Mouse (Mus musculus) forebrain, embryonic 15.5 days (tissue): ENCODE data around the gene Tnfrsf1b. TPM values are rescaled to one million over a fixed set of nuclear protein-coding genes. Genes with fewer than 3 reads are reported as not detected.
A peak's percentile ranks its signal among the peaks of the same experiment; 100 is the strongest.

Experiments used
- ATAC-seq: fragments of 200-750 bp; cut with Nextera tagmentation; replicated peaks from 2 replicates; pipeline ENCODE4 v1.8.0; 2017; ENCODE audit warnings: mild to moderate bottlenecking, moderate TSS enrichment, moderate library complexity
- H3K27ac ChIP-seq: fragments of 300-500 bp; sonication (generic); replicated peaks from 2 replicates; pipeline ENCODE4 v1.5.1; 2015; ENCODE audit warnings: mild to moderate bottlenecking, inconsistent platforms
- H3K27me3 ChIP-seq: fragments of 300-500 bp; sonication (generic); 2 replicates; pipeline ENCODE4 v1.6.1; 2015; ENCODE audit warnings: inconsistent platforms
- H3K36me3 ChIP-seq: fragments of 300-500 bp; sonication (generic); 2 replicates; pipeline ENCODE4 v1.6.1; 2015; ENCODE audit warnings: mild to moderate bottlenecking, inconsistent platforms
- H3K4me1 ChIP-seq: fragments of 300-500 bp; sonication (generic); 2 replicates; pipeline ENCODE4 v1.6.1; 2015; ENCODE audit warnings: inconsistent platforms
- H3K4me2 ChIP-seq: fragments of 300-500 bp; sonication (generic); replicated peaks from 2 replicates; pipeline ENCODE4 v1.6.1; 2015; ENCODE audit warnings: mild to moderate bottlenecking, inconsistent platforms
- H3K4me3 ChIP-seq: fragments of 300-500 bp; sonication (generic); 2 replicates; pipeline ENCODE4 v1.5.1; 2015; ENCODE audit warnings: mild to moderate bottlenecking, inconsistent platforms
- H3K9ac ChIP-seq: fragments of 300-500 bp; sonication (generic); replicated peaks from 2 replicates; pipeline ENCODE4 v1.6.1; 2015; ENCODE audit warnings: mild to moderate bottlenecking, inconsistent platforms
- H3K9me3 ChIP-seq: fragments of 300-500 bp; sonication (generic); 2 replicates; pipeline ENCODE4 v1.6.1; 2016; ENCODE audit warnings: inconsistent platforms
- WGBS: fragments of 180-500 bp; shearing (Covaris S2); methylation state at CpG from one replicate; pipeline ENCODE4 v1.1.7; 2015; ENCODE audit warnings: mixed read lengths; 5-methylcytosine and 5-hydroxymethylcytosine counted together
- polyA plus RNA-seq: library from polyadenylated mRNA; unstranded; fragments of >200 nt; fragmentation: Nextera tagmentation; extraction: Ambion mirVana; gene quantifications from 2 replicates; pipeline ENCODE4 v1.2.1, GENCODE M21; 2015

Tnfrsf1b gene
- polyA plus RNA-seq, 1 experiment from 2014 or later: 1.8 TPM

- WGBS: 87% methylated on average over 5 of the region's 5 CpGs
- H3K4me1 ChIP-seq: no peaks in the 10 kb centered on the region
- ATAC-seq: no peak
- H3K4me2 ChIP-seq: no peak overlapping the region
- no peak overlapping the region for H3K9ac ChIP-seq
- no peak overlapping the region for H3K4me3 ChIP-seq
- H3K36me3 ChIP-seq: no peaks in the 10 kb centered on the region
- no peaks in the 10 kb centered on the region for H3K27me3 ChIP-seq
- no peak overlapping the region for H3K27ac ChIP-seq
- H3K9me3 ChIP-seq: no peaks in the 10 kb centered on the region
Observed at GRCm38 (mm10) chr4:145229524-145230163, 17.0 kb downstream of the Tnfrsf1b start.

- ATAC-seq: no peak
- H3K4me1 ChIP-seq: no peaks in the 10 kb centered on the region
- 93% methylated on average over 6 of the region's 6 CpGs for WGBS
Observed at GRCm38 (mm10) chr4:145229051-145229450, 17.6 kb downstream of the Tnfrsf1b start.

GRCm38 (mm10) chr4:145224613-145225012 is 22.1 kb downstream of the Tnfrsf1b start:
- ATAC-seq: no peak
- no peaks in the 10 kb centered on the region for H3K9me3 ChIP-seq
- no peaks in the 10 kb centered on the region for H3K4me1 ChIP-seq
- no peaks in the 10 kb centered on the region for H3K36me3 ChIP-seq
- no peak overlapping the region for H3K4me2 ChIP-seq
- 90% methylated on average over 4 of the region's 4 CpGs for WGBS
- no peak overlapping the region for H3K27ac ChIP-seq
- no peak overlapping the region for H3K9ac ChIP-seq
- H3K27me3 ChIP-seq: no peaks in the 10 kb centered on the region
- H3K4me3 ChIP-seq: no peak overlapping the region

More at GRCm38 (mm10) chr4:145229051-145229450, 17.6 kb downstream of the Tnfrsf1b start:
- no peaks in the 10 kb centered on the region for H3K36me3 ChIP-seq
- no peak overlapping the region for H3K27ac ChIP-seq
- no peak overlapping the region for H3K4me2 ChIP-seq
- no peaks in the 10 kb centered on the region for H3K9me3 ChIP-seq
- no peak overlapping the region for H3K4me3 ChIP-seq
- H3K9ac ChIP-seq: no peak overlapping the region
- H3K27me3 ChIP-seq: no peaks in the 10 kb centered on the region

- H3K27me3 ChIP-seq: no peaks in the 10 kb centered on the region
- H3K4me3 ChIP-seq: no peak overlapping the region
- no peak overlapping the region for H3K9ac ChIP-seq
- ATAC-seq: no peak
- no peak overlapping the region for H3K4me2 ChIP-seq
- 82% methylated on average over 8 of the region's 8 CpGs for WGBS
- H3K9me3 ChIP-seq: no peaks in the 10 kb centered on the region
- no peaks in the 10 kb centered on the region for H3K4me1 ChIP-seq
- no peaks in the 10 kb centered on the region for H3K36me3 ChIP-seq
- no peak overlapping the region for H3K27ac ChIP-seq
Observed at GRCm38 (mm10) chr4:145222064-145222463, 24.6 kb downstream of the Tnfrsf1b start.

GRCm38 (mm10) chr4:145221379-145221778 is 25.3 kb downstream of the Tnfrsf1b start:
- Histone ChIP-seq H3K9ac (no peak overlapping the region), H3K9me3 (no peaks in the 10 kb centered on the region), H3K4me2 (no peak overlapping the region), H3K27ac (no peak overlapping the region), H3K4me1 (no peaks in the 10 kb centered on the region), H3K27me3 (no peaks in the 10 kb centered on the region), H3K36me3 (no peaks in the 10 kb centered on the region), H3K4me3 (no peak overlapping the region)
- 88% methylated on average over 2 of the region's 2 CpGs for WGBS
- ATAC-seq: no peak

GRCm38 (mm10) chr4:145220001-145220400 is 26.7 kb downstream of the Tnfrsf1b start:
- no peaks in the 10 kb centered on the region for H3K27me3 ChIP-seq
- WGBS: 79% methylated on average over 1 of the region's 1 CpGs
- H3K36me3 ChIP-seq: no peaks in the 10 kb centered on the region
- ATAC-seq: no peak
- H3K4me1 ChIP-seq: no peaks in the 10 kb centered on the region
- no peak overlapping the region for H3K27ac ChIP-seq
- H3K9me3 ChIP-seq: no peaks in the 10 kb centered on the region
- no peak overlapping the region for H3K4me2 ChIP-seq
- no peak overlapping the region for H3K9ac ChIP-seq
- no peak overlapping the region for H3K4me3 ChIP-seq

- WGBS: 64% methylated on average over 15 of the region's 15 CpGs
- Histone ChIP-seq H3K4me3 (no peak overlapping the region), H3K4me1 (no peaks in the 10 kb centered on the region), H3K9ac (no peak overlapping the region), H3K9me3 (no peaks in the 10 kb centered on the region), H3K4me2 (no peak overlapping the region), H3K27me3 (no peaks in the 10 kb centered on the region), H3K36me3 (no peaks in the 10 kb centered on the region), H3K27ac (no peak overlapping the region)
- ATAC-seq: no peak
Observed at GRCm38 (mm10) chr4:145219240-145219985, 27.3 kb downstream of the Tnfrsf1b start.

- H3K9me3 ChIP-seq: no peaks in the 10 kb centered on the region
- 66% methylated on average over 5 of the region's 5 CpGs for WGBS
- no peak overlapping the region for H3K4me3 ChIP-seq
- no peaks in the 10 kb centered on the region for H3K36me3 ChIP-seq
- H3K4me2 ChIP-seq: no peak overlapping the region
- H3K27ac ChIP-seq: no peak overlapping the region
- no peak for ATAC-seq
- H3K4me1 ChIP-seq: no peaks in the 10 kb centered on the region
- no peak overlapping the region for H3K9ac ChIP-seq
- no peaks in the 10 kb centered on the region for H3K27me3 ChIP-seq
Observed at GRCm38 (mm10) chr4:145217837-145218236, 28.8 kb downstream of the Tnfrsf1b start.

- Histone ChIP-seq H3K4me1 (no peaks in the 10 kb centered on the region), H3K27ac (no peak overlapping the region), H3K36me3 (no peaks in the 10 kb centered on the region), H3K9me3 (no peaks in the 10 kb centered on the region), H3K27me3 (no peaks in the 10 kb centered on the region), H3K4me3 (no peak overlapping the region), H3K4me2 (no peak overlapping the region), H3K9ac (no peak overlapping the region)
- ATAC-seq: no peak
- 79% methylated on average over 6 of the region's 6 CpGs for WGBS
Observed at GRCm38 (mm10) chr4:145217046-145217445, 29.6 kb downstream of the Tnfrsf1b start.

- H3K9ac ChIP-seq: no peak overlapping the region
- no peaks in the 10 kb centered on the region for H3K36me3 ChIP-seq
- H3K4me2 ChIP-seq: no peak overlapping the region
- ATAC-seq: no peak
- H3K9me3 ChIP-seq: no peaks in the 10 kb centered on the region
- H3K4me1 ChIP-seq: no peaks in the 10 kb centered on the region
- H3K4me3 ChIP-seq: no peak overlapping the region
- no peak overlapping the region for H3K27ac ChIP-seq
- 78% methylated on average over 2 of the region's 2 CpGs for WGBS
- H3K27me3 ChIP-seq: no peaks in the 10 kb centered on the region
Observed at GRCm38 (mm10) chr4:145215396-145215795, 31.3 kb downstream of the Tnfrsf1b start.

- H3K4me2 ChIP-seq: no peak overlapping the region
- no peaks in the 10 kb centered on the region for H3K36me3 ChIP-seq
- WGBS: 55% methylated on average over 6 of the region's 6 CpGs
- no peak overlapping the region for H3K9ac ChIP-seq
- H3K9me3 ChIP-seq: no peaks in the 10 kb centered on the region
- peak; percentile 37 for ATAC-seq
- H3K27ac ChIP-seq: no peak overlapping the region
- no peak overlapping the region for H3K4me3 ChIP-seq
- H3K27me3 ChIP-seq: no peaks in the 10 kb centered on the region
- no peaks in the 10 kb centered on the region for H3K4me1 ChIP-seq
Observed at GRCm38 (mm10) chr4:145214786-145215174, 31.9 kb downstream of the Tnfrsf1b start.

GRCm38 (mm10) chr4:145213999-145214785 is 32.5 kb downstream of the Tnfrsf1b start:
- H3K27ac ChIP-seq: no peak overlapping the region

More at GRCm38 (mm10) chr4:145213999-145214785, 32.5 kb downstream of the Tnfrsf1b start:
- Histone ChIP-seq H3K9ac (no peak overlapping the region), H3K9me3 (no peaks in the 10 kb centered on the region), H3K4me1 (no peaks in the 10 kb centered on the region), H3K4me2 (no peak overlapping the region), H3K27me3 (no peaks in the 10 kb centered on the region), H3K36me3 (no peaks in the 10 kb centered on the region), H3K4me3 (no peak overlapping the region)
- ATAC-seq: peak; percentile 85
- 29% methylated on average over 8 of the region's 8 CpGs for WGBS
